Mouse (Mus musculus) E14TG2a.4 (cell line): ENCODE data around the gene Cnst.

Source experiments
- CTCF ChIP-seq: conservative IDR thresholded peaks from 2 replicates; pipeline ENCODE4 v1.5.1; 2014; ENCODE audit warnings: low read length
- NANOG ChIP-seq: IDR thresholded peaks from 2 replicates; pipeline ENCODE4 v1.6.1; 2014; ENCODE audit warnings: borderline replicate concordance, low read length, mixed read lengths

DNA sequence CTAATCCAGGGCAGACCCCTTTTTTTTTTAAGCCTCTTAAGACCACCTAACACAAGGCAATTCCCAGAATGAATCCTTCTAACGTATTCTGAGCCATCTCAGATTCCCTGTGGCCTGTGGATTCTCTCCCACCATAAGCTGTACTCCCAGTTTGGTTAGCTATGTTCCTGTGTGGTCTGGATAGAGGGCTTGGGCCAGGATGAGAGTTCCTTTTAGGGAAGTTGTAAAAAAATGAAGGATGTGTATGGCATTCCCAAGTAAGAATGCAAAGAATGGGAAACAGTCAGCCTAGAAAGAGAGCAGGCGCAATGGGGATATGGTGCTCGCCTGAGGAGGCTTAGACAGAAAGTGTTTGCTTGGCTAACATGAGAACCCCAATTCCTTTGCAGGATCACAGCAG is 46.9 kb upstream of the Cnst start:
- TF ChIP-seq CTCF (no peak), NANOG (no peak)
